Mouse (Mus musculus) cortical plate, adult 2 months (tissue): ENCODE data around the gene Tmem252.

Source experiments
- CTCF ChIP-seq: fragments of 200-500 bp; IDR thresholded peaks from 2 replicates; pipeline ENCODE4 v1.5.1; 2011; ENCODE audit warnings: mild to moderate bottlenecking, control low read depth, low read length; ENCODE audit not compliant: insufficient read depth; ENCODE audit errors: extremely low read depth
- POLR2A ChIP-seq: fragments of 200-500 bp; IDR thresholded peaks from 2 replicates; pipeline ENCODE4 v1.6.1; 2011; ENCODE audit warnings: mild to moderate bottlenecking, low read length, control low read depth; ENCODE audit not compliant: insufficient read depth; ENCODE audit errors: extremely low read depth

GRCm38 (mm10) chr19:24699196-24699595 lies 25.4 kb downstream of the Tmem252 start:
- no peak for TF ChIP-seq CTCF
- TF ChIP-seq POLR2A, result no peak
